Mouse (Mus musculus): ENCODE measurements around the gene A630023A22Rik.

The A630023A22Rik gene

DNA sequence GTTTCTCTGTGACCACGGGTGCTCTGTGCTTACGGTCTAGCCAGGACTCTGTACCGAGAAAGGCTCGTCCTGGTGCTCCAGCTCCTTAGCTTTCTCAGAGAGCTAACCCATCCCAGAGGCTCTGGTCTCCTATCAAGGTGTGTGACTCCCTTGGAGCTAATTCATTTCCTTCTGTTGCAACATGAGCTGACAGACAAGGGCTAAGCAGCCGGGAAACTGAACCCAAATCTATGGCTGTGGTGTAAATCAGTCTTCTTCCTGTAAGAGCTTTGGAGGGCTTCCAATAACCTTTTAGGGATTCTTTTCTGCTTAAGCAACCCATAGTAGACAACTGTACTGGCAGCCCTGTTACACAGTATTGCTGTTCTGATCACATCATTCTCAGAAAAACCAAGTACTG is at the start of gene A630023A22Rik:
Gene A630023A22Rik (minus strand): TSS at position 154 of the 400 bp plus-strand sequence.
- DNase-seq (ENCODE audit: low read depth, low spot score), result no peak

DNA sequence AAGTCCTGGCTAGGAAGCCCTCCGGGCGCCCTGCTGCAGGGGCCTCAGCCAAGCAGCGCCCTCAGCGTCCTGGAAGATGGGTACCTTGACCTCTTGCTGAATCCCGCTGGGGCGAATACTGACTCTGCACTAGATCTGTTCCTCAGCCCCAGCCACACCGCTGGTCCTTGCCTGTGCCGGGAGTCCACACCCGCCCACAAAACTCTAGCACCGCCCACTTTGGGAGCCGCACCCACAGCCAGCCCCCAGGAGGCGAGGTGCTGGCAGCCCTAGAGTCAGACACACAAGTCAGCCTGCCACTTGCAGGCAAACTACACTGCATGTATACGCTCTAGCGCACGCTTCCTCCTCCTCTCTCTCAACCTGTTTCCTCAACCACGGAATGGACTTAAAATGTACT is 49.8 kb upstream of the A630023A22Rik start, which contains the start of gene Npy4r:
Gene Npy4r (minus strand): TSS at position 148 of the 400 bp plus-strand sequence.
- peak; percentile 43 for DNase-seq (ENCODE audit: low read depth, low spot score)

DNA sequence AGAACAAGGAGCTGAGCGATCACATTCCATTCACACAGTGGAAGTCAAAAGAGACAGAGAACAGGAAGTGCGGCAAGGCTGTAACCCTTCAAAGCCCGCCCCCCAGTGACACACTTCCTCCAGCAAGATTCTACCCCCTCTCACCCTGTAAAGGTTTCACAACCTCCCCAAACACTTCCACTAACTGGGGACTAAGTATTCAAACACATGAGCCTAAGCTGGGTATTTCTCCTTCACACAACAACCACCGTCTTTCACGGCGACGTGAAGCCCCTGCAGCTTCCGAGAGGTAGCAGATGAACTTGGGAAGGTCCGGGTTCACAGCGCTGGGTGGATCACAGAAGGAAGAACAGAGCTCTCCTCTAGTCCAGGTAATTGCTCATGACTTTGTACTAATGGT is 40.4 kb upstream of the A630023A22Rik start:
- no peak for DNase-seq (ENCODE audit: low read depth, low spot score)

DNA sequence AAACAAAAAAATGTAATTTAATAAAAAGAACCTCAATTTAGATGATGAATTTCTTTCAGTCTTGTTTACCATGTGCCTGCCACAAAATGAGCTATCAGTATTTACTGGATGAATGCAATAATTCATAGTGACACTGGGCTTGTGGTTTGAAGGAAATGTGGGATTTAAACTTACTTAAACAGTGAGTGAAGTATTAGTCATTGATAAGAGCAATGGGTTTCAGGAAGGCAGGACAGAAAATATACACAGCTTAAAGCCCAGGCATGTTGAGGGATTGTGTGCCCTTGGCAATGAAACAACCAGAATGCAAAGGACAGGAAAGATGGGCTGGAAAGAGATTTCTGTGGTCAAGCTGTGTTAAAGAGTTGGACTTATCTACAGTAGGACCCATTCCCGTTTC is 39.8 kb upstream of the A630023A22Rik start:
- no peak for DNase-seq (ENCODE audit: low read depth, low spot score)

DNA sequence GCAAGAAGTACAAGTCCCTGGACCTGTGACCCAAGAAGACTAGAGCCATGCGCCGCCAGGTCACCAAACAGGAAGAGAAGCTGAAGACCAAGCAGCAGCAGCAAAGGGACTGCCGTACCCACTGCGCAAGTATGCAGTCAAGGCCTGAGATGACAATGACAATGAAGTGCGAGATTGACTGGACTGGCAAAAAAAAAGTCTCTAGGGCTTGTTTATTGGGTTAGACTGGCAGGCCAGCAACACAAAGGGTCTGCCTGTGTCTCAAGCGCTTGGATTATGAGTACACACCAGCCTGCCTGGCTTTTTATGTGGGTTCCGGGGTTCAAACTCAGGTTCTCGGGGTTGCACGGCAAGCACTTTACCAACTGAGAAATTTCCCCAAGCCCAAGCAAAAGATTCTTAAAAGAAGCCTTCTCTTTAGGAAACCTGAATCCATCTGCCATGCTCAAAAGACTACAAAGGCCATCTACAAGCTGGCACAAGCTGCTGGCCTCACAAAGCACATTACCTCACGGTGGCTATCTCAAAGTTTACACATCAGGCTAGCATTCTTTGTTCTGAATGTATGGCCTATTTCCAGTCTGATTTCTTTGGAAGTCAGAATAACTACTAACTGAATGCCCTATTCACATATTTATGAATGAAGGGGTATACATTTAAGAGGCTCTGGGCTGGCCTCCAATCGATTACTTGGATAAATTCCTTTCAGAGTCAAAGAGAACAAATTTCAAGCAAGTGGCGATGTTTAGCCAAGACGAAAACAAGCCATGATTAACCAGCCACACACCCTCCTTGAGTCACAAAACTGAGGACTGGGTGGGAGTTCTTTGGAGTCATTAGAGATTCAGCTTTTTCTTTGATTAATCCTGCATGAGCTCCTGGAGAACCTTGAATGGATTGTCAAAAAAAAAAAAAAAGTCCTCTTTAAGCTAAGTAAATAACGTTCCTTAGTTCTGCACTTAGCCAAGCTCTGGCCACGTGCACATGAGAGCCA is 37.4 kb upstream of the A630023A22Rik start:
- DNase-seq (ENCODE audit: low read depth, low spot score), result no peak

DNA sequence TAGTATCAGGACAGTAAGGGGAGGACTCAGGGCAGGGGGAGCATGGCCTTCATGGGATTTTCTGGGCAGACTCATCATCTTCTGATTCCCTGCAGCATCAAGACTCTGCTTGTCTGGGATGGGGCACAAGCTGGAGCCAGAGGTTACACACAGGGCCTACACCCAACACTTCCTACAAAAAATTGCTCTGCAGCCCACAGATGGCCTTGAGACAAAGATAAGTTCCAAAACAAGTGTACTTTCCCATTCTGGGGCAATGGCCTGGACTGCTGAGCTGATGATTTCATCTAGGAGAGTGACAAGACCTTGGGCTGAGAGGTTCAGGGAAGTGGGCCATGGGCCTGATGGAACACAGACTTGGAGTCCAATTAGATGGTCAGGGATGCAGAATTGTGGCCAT is 32.8 kb upstream of the A630023A22Rik start:
- DNase-seq (ENCODE audit: low read depth, low spot score), result no peak

DNA sequence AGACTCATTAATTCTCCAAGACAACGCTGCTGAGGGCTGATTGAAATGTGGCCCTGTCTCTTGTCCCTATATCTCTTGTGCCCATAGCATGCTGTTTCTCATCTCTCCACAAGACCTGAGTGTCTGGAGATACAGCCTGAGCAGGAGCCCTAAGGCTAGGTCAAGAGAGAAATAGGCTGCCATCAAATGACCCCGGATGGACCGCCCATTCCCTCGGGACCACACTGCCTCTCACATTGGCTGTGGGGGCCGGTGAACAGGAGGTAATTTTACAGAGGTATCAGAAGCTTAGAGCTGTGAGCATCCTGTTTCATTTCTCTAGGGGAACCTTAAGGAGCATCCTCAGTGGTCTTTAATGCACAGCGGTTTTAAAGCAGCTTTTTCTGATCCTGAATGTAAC is 28.7 kb upstream of the A630023A22Rik start:
- DNase-seq (ENCODE audit: low read depth, low spot score), result no peak

DNA sequence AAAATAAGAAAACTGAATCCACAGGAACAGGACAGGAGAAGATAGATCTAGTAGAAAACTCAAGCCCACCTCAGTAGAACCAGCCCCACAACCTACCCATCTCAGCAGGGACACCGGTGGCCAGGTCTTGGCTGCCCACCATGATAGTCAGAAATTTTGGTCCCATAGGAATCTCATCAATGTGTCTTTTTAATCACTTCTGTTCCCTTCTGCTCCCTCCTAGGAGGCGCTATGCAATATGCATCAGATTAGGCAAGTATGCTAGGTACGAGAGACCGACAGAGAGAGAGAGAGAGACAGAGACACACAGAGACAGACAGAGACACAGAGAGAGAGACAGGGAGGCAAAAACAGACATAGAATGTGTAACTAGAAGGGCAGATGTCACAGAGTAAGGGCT is 19.1 kb upstream of the A630023A22Rik start:
- DNase-seq (ENCODE audit: low read depth, low spot score), result no peak

DNA sequence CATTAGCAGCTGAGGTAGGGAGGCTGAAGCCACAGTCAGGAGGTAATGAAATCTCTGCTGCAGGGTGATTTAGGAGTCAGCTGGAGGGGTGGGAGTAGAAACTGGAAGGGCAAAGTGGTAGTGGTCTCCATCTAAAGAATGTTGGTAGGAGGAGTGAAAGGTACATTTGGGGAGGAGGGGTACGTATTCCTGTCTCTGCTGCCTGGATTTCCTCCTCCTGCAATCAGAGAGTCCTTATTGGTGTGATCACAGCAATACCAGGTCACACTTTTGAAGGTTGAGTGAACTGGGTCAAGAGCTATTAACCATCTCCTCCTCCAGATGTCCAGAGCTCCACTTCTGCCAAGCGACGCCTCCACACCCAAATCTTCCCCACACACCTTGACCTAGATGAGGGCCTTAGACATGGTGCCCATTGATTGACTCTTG is 18.4 kb upstream of the A630023A22Rik start:
- DNase-seq (ENCODE audit: low read depth, low spot score), result no peak

DNA sequence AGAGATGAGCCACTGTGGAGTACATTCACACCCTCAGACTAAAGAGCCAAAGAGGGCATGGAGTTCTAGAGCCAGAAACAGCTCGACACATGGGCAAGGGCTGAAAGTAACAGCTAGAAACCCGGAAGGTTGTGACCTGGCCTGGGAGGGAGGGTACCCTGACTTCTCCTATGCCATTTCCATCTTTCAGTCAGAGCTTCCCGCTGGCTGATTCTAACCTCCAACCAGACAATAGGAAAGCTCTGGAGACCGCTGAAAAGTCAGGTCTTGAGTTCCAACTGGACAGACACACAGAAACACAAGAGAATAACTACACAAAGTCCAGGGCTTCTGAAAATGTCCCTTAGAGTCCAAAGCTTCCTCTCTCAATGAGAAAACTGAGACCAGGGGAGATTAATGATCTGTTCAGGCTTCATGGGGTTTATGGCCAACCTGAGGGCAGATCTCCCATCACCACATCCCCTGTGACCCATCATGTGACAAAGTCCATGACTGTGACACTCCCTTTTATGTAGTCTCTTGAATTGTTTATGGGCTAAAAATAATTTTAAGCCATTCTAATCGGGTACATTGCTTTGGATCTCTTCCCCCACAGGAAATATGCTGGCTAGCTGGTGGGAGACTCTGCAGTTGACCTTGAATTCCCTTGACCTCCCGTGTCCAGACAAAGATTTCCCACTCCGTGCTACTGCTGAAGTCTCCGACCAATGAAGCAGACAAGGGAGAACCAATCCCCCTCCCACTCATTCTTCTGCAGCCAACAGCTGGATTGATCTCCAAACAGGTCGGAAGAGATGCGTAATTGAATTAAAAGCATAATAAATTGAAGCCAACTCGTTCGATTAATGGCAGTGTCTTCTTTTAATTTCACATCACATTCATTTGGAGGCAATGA is 17.7 kb upstream of the A630023A22Rik start:
- no peak for DNase-seq (ENCODE audit: low read depth, low spot score)

DNA sequence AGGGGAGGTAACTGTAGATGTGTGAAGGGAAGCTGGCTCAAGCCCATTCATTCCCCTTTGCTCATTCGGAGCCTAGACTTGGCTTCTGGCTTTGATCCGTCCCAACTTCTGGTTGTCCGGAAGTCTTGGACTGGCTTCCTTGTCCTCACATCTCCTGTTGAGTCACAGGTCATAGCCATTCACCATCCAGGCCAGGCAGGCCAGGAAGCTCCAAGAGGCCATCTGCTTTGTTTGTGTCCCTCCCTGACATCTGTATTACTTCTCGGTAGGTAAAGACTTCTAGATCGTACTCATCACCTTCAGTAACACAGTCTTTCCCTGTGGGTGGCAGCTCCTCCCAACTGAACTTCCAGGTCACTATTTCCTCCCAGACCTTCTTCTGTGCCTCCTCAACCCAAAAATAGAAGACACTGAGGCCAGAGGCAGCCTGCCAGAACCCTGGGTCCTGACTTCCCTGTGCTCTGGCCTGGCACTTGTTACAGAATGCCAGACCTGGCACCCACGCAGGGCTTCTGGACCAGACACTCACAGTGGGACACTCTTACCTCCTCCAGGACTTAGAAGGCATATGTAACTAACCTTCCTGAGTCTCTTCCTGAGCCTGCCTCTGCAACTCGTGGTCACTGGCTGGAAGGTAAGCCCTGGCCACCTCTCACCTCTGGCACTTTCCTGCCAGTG is 16.6 kb upstream of the A630023A22Rik start:
- DNase-seq (ENCODE audit: low read depth, low spot score), result no peak

DNA sequence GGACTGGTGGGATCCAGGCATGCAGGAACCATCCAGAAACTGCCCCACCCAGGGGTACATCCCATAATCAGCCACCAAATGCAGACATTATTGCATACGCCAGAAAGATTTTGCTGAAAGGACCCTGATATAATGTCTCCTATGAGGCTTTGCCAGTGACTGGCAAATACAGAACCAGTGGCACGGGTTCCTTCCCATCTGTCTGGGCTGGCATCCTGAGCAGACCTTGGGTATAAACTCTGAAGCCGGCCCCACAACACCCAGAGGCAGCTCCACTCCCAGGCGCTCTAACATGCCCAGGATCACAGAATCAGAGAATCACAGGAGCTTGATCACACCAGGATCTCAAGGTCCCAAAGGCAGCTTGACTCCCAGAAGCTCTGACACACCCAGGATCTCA is 11.8 kb upstream of the A630023A22Rik start:
- no peak for DNase-seq (ENCODE audit: low read depth, low spot score)

DNA sequence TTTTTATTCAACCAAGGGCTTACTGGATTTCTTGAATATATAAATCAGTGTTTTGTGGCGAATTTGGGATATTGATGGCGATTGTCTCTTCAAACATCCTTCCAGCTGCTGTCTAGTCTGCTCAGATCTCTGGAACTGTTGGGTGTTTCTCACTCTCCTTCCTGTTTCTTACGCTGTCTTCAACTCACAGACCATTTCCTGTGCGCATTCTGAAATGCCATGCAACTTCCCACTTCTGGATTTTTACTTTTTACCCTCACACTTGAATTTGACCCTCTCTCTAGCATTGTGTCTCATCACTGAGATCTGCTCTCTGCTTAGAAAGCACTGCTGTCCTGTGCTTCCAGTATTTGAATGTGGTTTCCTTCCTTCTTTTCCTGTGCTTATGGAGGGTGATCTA is 5.0 kb upstream of the A630023A22Rik start:
- no peak for DNase-seq (ENCODE audit: low read depth, low spot score)

DNA sequence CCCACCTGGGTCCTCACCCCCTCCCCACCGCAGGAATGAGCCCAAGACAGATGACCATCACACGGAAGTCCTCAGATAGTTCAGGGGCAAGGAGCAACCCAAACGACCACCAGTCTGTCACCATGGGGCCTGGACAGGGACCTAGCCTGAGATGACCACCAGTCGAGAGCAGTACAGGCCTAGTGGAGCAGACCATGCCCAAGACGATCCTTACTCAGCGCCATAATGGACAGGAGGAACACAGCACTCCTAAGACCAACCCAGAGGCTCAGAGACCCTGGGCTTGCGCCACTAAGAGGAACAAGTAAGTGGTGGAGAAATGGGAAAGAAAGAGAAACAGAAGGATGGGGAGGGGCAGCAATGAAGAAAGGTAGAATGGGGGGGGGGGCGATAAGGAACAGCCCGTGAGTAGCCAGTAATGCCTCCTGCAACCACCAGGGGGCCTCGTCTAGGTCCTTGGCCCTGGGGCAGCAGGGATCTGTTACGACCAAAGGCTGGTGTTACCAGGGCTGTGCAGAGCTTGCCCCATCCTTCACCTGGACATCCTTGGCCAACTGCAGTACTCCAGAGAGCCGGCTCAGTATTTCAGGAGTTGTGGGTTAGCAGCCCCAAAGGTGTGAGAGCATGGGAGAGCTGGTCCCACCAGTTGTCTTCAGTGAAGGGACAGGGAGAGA is 4.0 kb upstream of the A630023A22Rik start:
- peak; percentile 51 for DNase-seq (ENCODE audit: low read depth, low spot score)

DNA sequence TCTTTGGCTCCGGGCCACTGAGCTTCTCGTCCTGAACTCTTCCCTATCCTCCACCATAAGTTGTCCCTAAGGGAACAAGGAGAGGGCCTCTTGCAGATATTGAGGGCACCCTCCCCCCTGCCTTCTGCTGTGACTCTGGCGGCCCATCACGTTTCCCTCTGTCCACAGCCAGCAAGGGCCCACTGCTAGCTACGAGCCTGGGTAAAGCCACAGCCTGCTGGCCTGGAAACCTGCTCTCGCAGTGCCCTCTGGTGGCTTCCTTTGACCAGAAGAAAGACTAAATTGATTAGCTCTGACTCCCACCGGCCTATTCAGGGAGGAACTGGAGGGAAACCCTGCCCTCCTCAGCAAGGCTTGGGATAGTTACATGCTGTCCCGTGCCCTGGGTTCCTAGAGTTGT is 2.3 kb upstream of the A630023A22Rik start:
- DNase-seq (ENCODE audit: low read depth, low spot score), result peak; percentile 48

DNA sequence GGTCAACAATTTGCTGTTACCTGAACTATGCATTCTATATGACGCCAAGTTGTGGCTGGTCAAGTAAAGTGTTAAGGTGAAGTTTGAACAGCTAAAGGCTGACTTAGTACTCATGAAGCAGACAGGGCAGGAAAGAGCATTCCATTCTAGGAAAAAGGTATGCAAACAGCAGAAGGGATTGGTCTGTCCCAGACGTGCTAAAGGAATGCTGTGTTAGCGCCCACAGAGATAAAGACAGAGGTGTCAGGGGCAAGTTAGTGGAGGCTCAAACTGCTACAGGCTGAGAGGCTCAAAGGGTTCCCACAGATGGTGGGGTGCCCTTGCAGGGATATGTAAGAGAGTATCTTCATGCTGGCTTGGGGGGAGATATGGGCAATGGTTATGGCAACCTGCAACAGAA is 1.3 kb upstream of the A630023A22Rik start:
- no peak for DNase-seq (ENCODE audit: low read depth, low spot score)

DNA sequence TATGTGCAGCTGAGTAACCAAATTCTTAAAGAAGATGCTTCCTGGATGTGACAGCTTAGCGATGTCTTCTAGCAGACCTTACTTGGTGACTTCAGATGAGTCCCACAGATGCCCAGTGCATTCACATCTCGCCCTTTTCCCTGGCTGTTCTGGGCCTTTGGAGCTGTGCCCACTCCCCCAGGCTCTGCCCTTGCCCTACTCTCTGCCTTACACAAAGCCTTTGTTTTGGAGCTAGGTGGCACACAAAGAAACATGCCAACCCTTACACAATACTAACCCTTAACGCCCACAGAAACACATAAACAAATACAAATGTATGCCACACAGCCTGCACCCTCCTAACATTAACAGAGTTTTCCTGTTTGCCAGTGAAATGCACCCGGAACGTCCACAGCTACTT is 6.4 kb downstream of the A630023A22Rik start:
- DNase-seq (ENCODE audit: low read depth, low spot score), result no peak

DNA sequence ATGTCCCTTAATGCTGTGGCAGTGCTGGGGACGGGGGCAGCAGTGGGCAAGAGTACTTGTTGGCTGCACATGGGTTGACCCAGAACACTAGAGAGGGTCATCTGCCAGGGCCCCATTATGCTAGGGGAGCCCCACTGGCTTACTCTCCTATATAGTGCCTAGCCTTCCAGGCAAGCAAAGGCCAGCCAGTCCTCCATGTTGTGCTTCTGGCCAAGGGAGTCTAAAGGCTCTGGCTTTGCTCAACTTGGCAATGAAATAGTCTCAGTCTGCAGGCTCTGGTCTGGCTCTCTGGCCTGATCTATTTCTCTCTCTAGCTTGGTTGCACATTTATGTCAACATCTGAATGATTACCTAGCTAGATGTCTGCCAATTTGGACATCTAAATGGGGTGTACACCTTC is 9.7 kb downstream of the A630023A22Rik start:
- no peak for DNase-seq (ENCODE audit: low read depth, low spot score)

DNA sequence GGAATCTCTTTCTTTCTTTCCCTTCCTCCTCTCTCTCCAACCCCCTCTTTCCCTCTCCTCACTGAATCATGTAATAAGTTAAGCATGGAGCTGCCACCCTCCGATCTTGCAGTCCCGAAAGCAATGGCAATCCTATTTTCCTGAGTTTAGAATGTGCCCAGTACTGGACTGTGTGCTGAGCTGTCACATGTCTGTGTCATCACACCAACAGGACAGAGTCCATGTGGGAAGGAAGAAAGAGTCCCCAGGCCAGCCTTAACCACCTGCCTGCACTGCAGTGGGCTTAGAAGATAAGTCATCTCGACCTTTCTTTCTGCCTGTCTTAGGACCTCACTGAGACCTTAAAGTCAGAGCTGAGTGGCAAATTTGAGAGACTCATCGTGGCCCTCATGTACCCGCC is 11.1 kb downstream of the A630023A22Rik start:
- no peak for DNase-seq (ENCODE audit: low read depth, low spot score)

DNA sequence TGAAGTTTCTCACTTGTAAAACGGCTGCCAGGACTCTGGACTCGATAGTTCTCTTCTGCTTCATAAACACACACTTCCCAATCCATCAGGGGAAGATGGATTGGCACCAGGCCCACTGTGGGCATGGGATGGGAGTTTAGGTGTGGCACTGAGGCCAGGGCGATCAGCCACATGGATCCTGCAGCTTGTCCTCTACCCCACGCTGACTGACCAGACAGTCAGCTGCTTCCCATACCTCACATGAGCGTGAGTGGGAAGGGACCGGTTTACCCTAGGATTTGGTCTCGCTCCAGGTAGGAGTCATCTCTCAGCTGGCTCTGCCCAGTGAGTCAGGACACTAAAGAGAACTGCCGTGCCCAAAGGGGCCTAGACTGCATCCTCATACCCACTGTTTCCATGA is 12.8 kb downstream of the A630023A22Rik start:
- no peak for DNase-seq (ENCODE audit: low read depth, low spot score)

DNA sequence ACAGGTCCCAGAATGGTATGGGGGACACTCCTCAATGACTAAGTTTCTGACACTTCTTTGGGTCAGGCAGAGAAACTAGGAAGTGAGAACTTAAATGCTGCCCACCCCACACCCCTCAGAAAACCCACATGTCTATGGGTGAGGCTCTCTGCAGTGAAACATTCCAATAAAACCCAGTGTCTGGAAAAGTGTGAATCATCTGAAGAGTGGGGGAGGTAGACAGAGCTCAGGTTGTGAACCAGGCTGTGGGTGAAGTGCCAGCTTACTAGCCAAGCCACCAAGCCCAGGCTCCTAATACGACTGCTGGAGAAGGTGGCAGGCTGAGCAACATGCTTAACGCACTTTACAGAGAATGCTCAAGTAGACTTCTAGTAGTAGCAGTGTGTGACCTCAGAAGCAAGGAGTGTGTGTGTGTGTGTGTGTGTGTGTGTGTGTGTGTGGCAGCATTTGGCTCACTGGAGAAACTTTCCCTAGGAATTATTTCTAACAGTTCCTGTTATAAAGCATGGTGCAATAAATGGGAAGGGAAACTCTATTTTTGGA is 14.6 kb downstream of the A630023A22Rik start:
- no peak for DNase-seq (ENCODE audit: low read depth, low spot score)
